8 mouse cellular contexts compared by ENCODE assay signal in the genomic region with DNA sequence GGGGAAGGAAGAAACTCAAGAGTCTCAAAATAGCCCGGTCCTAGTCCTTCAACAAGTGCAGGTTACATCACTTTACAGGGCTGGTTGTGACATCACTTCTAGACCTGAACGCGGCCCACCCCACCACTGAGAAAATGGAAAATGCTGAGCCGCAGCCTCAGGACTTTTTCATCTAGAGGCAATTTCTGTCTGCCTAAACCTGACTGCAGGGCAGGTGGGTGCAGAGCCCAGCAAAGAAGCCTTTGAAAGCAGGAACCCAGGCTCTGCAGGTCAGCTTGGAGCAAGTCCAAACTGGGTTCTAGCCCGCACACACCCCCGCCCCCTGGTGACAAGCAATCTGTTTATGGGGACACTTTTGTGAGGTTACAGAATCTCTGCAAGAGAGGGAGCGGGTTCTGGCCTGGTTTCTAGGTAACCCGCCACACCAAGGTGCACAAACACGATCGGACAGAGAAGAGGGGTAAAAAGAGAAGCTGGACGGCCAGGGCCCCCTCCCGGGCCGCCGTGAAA.
DNase-seq lines count a peak whose midpoint lies in the region; ATAC-seq and TF ChIP-seq lines count a peak whose summit lies in the region.

No protein-coding gene starts in this region.

- peak overlapping the region; percentile 89 for H3K4me2 ChIP-seq in embryonic facial prominence, embryonic 15.5 days (replicated peaks)
- H3K4me2 ChIP-seq in hindbrain, embryonic 14.5 days (replicated peaks): peak overlapping the region; percentile 65
- H3K4me2 ChIP-seq in limb, embryonic 14.5 days (replicated peaks; ENCODE audit: low read depth, low read length, severe bottlenecking): peak overlapping the region; percentile 89
- H3K4me2 ChIP-seq in midbrain, embryonic 11.5 days: peak overlapping the region; percentile 44

- H3K9ac ChIP-seq in embryonic facial prominence, embryonic 15.5 days: peak overlapping the region; percentile 60
- peak overlapping the region; percentile 82 for H3K9ac ChIP-seq in hindbrain, embryonic 14.5 days
- peak overlapping the region; percentile 84 for H3K9ac ChIP-seq in limb, embryonic 14.5 days (ENCODE audit: low read depth, low read length, severe bottlenecking)
- H3K9ac ChIP-seq in midbrain, embryonic 11.5 days (ENCODE audit: low read length): peak overlapping the region; percentile 59

- peaks cover 65% of the 10 kb centered on the region for H3K4me1 ChIP-seq in embryonic facial prominence, embryonic 15.5 days
- H3K4me1 ChIP-seq in hindbrain, embryonic 14.5 days (replicated peaks; ENCODE audit: control insufficient read depth, insufficient read depth, low read length): peaks cover 53% of the 10 kb centered on the region
- peaks cover 62% of the 10 kb centered on the region for H3K4me1 ChIP-seq in limb, embryonic 14.5 days (ENCODE audit: control insufficient read depth, insufficient read depth, low read length)
- peaks cover 71% of the 10 kb centered on the region for H3K4me1 ChIP-seq in midbrain, embryonic 11.5 days (ENCODE audit: control insufficient read depth, insufficient read depth, low read length)

- H3K27me3 ChIP-seq in embryonic facial prominence, embryonic 15.5 days: no peaks in the 10 kb centered on the region
- H3K27me3 ChIP-seq in hindbrain, embryonic 14.5 days (ENCODE audit: control insufficient read depth, insufficient read depth, low read length): no peaks in the 10 kb centered on the region
- no peaks in the 10 kb centered on the region for H3K27me3 ChIP-seq in limb, embryonic 14.5 days (ENCODE audit: control insufficient read depth, insufficient read depth, low read length)
- H3K27me3 ChIP-seq in midbrain, embryonic 11.5 days (ENCODE audit: control insufficient read depth, insufficient read depth, low read length): no peaks in the 10 kb centered on the region

- no peak for TF ChIP-seq POLR2A in limb, embryonic 14.5 days (IDR thresholded peaks at IDR 0.05; ENCODE audit: borderline replicate concordance, extremely low read depth, insufficient read depth, insufficient read length)

- H3K9me3 ChIP-seq in embryonic facial prominence, embryonic 15.5 days (replicated peaks): no peaks in the 10 kb centered on the region
- no peaks in the 10 kb centered on the region for H3K9me3 ChIP-seq in hindbrain, embryonic 14.5 days (ENCODE audit: control insufficient read depth, low read length)
- no peaks in the 10 kb centered on the region for H3K9me3 ChIP-seq in limb, embryonic 14.5 days (ENCODE audit: control insufficient read depth, low read length)
- H3K9me3 ChIP-seq in midbrain, embryonic 11.5 days (ENCODE audit: control insufficient read depth, low read length): no peaks in the 10 kb centered on the region

- H3K27ac ChIP-seq in layer of hippocampus, adult 2 months: peak overlapping the region; percentile 94
- H3K27ac ChIP-seq in embryonic facial prominence, embryonic 15.5 days (replicated peaks): peak overlapping the region; percentile 95
- peak overlapping the region; percentile 93 for H3K27ac ChIP-seq in hindbrain, embryonic 14.5 days
- peak overlapping the region; percentile 97 for H3K27ac ChIP-seq in limb, embryonic 14.5 days (replicated peaks; ENCODE audit: low read depth, low read length)
- peak overlapping the region; percentile 96 for H3K27ac ChIP-seq in midbrain, embryonic 11.5 days (ENCODE audit: low read depth, low read length)

- ATAC-seq in embryonic facial prominence, embryonic 15.5 days (ENCODE audit: insufficient number of reproducible peaks, low FRiP score, low TSS enrichment, low read depth): no peak
- no peak for ATAC-seq in hindbrain, embryonic 14.5 days (ENCODE audit: low FRiP score)
- ATAC-seq in limb, embryonic 14.5 days (ENCODE audit: low FRiP score, low read depth): peak; percentile 1; the same call in 1 of the 2 replicates
- ATAC-seq in midbrain, embryonic 11.5 days (ENCODE audit: low FRiP score): no peak

- TF ChIP-seq CTCF in layer of hippocampus, adult 2 months (conservative IDR thresholded peaks at IDR 0.05): no peak

- H3K36me3 ChIP-seq in embryonic facial prominence, embryonic 15.5 days: no peaks in the 10 kb centered on the region
- no peaks in the 10 kb centered on the region for H3K36me3 ChIP-seq in hindbrain, embryonic 14.5 days (replicated peaks; ENCODE audit: control insufficient read depth, insufficient read depth)
- H3K36me3 ChIP-seq in limb, embryonic 14.5 days (ENCODE audit: control insufficient read depth, insufficient read depth, low read length): no peaks in the 10 kb centered on the region
- H3K36me3 ChIP-seq in midbrain, embryonic 11.5 days (ENCODE audit: control insufficient read depth, insufficient read depth, low read length): no peaks in the 10 kb centered on the region

- peak overlapping the region; percentile 70 for H3K4me3 ChIP-seq in layer of hippocampus, adult 2 months
- peak overlapping the region; percentile 58 for H3K4me3 ChIP-seq in embryonic facial prominence, embryonic 15.5 days (replicated peaks)
- peak overlapping the region; percentile 46 for H3K4me3 ChIP-seq in hindbrain, embryonic 14.5 days (replicated peaks; ENCODE audit: low read length)
- H3K4me3 ChIP-seq in limb, embryonic 14.5 days (replicated peaks; ENCODE audit: low read length): peak overlapping the region; percentile 49
- peak overlapping the region; percentile 25 for H3K4me3 ChIP-seq in midbrain, embryonic 11.5 days (ENCODE audit: low read depth, low read length)

- DNase-seq in layer of hippocampus, adult 2 months (ENCODE audit: low spot score in 2 of 2): no peak
- DNase-seq in layer of hippocampus, adult 18-20 months (ENCODE audit: low spot score in 2 of 2): no peak
- DNase-seq in adrenal gland, adult 18-20 months (ENCODE audit: low spot score in 2 of 2): peak; percentile 53 to 71
- DNase-seq in hindbrain, embryonic 14.5 days (ENCODE audit: low spot score): no peak
- peak; percentile 39 for DNase-seq in limb, embryonic 14.5 days (ENCODE audit: low spot score)
- DNase-seq in midbrain, embryonic 11.5 days (ENCODE audit: low spot score, missing footprints): peak; percentile 98
- peak; percentile 44 for DNase-seq in thymus, postnatal 4 days

- WGBS in embryonic facial prominence, embryonic 15.5 days: 3% methylated on average over 14 of the region's 14 CpGs
- under 1% methylated on average over 14 of the region's 14 CpGs for WGBS in hindbrain, embryonic 14.5 days
- 1% methylated on average over 14 of the region's 14 CpGs for WGBS in limb, embryonic 14.5 days
- WGBS in midbrain, embryonic 11.5 days: 1% methylated on average over 14 of the region's 14 CpGs

Comparison
In these comparisons a context has a peak if more than half of its experiments do, and no peak if none do; other contexts are left out.
1. DNase-seq: peak in adrenal gland, adult 18-20 months (2 of 2), limb, embryonic 14.5 days (single experiment), midbrain, embryonic 11.5 days (single experiment) and thymus, postnatal 4 days (single experiment); none in layer of hippocampus, adult 2 months (0 of 2), layer of hippocampus, adult 18-20 months (0 of 2) and hindbrain, embryonic 14.5 days (single experiment).
2. Peak in every context shown above with its lines, with median percentiles within 50 percentile points of each other: H3K27ac ChIP-seq, H3K4me3 ChIP-seq, H3K4me2 ChIP-seq and H3K9ac ChIP-seq.